Mouse (Mus musculus) kidney, adult 2 months (tissue): ENCODE results near the gene Ccdc84. TPM values are rescaled to one million over a fixed set of nuclear protein-coding genes. Genes with fewer than 3 reads are reported as not detected.
A peak's percentile ranks its signal among the peaks of the same experiment; 100 is the strongest.
"Not testable (repeated sequence)": the region's sequence is repeated elsewhere in the genome, so short reads cannot be mapped to it uniquely, and the experiment has no call there.

Source experiments
- DNase-seq: peaks from one replicate; pipeline ENCODE4 v3.0.0; 2021
- H3K27ac ChIP-seq: fragments of 200-500 bp; 2 replicates; pipeline ENCODE4 v1.5.1; 2012; ENCODE audit warnings: low read depth, low read length, control low read depth, inconsistent platforms; ENCODE audit not compliant: insufficient read depth
- H3K27me3 ChIP-seq: fragments of 200-500 bp; replicated peaks from 2 replicates; pipeline ENCODE4 v1.6.1; 2012; ENCODE audit warnings: mild to moderate bottlenecking, moderate library complexity, low read length, inconsistent platforms; ENCODE audit not compliant: control insufficient read depth, insufficient read depth
- H3K36me3 ChIP-seq: fragments of 200-500 bp; 2 replicates; pipeline ENCODE4 v1.6.1; 2012; ENCODE audit warnings: mild to moderate bottlenecking, moderate library complexity, low read length, inconsistent platforms; ENCODE audit not compliant: control insufficient read depth, insufficient read depth
- H3K4me1 ChIP-seq: fragments of 200-500 bp; 2 replicates; pipeline ENCODE4 v1.6.1; 2011; ENCODE audit warnings: low read length; ENCODE audit not compliant: control insufficient read depth, insufficient read depth
- H3K4me3 ChIP-seq: fragments of 200-500 bp; 2 replicates; pipeline ENCODE4 v1.5.1; 2011; ENCODE audit warnings: mild to moderate bottlenecking, low read depth, low read length, control low read depth; ENCODE audit not compliant: insufficient read depth
- CTCF ChIP-seq: fragments of 200-500 bp; conservative IDR thresholded peaks from 2 replicates; pipeline ENCODE4 v1.5.1; 2011; ENCODE audit warnings: low read depth, mild to moderate bottlenecking, control low read depth, low read length, moderate library complexity, mixed read lengths; ENCODE audit not compliant: insufficient read depth, insufficient read length
- POLR2A ChIP-seq: fragments of 200-500 bp; IDR thresholded peaks from one replicate; pipeline ENCODE4 v1.6.1; 2011; ENCODE audit warnings: low read depth, low read length, control low read depth
- WGBS: fragments of 180-500 bp; shearing (Covaris S2); methylation state at CpG from one replicate; pipeline ENCODE4 v1.1.7; 2018; 5-methylcytosine and 5-hydroxymethylcytosine counted together
- polyA plus RNA-seq: library from polyadenylated mRNA; depleted of rRNA; stranded (reverse); fragments of >200 nt; gene quantifications from 2 replicates; pipeline ENCODE4 v1.2.3, GENCODE M21; 2012; rRNA removed

The Ccdc84 gene
- 22.2 and 26.7 TPM in 2 replicates for polyA plus RNA-seq

DNA sequence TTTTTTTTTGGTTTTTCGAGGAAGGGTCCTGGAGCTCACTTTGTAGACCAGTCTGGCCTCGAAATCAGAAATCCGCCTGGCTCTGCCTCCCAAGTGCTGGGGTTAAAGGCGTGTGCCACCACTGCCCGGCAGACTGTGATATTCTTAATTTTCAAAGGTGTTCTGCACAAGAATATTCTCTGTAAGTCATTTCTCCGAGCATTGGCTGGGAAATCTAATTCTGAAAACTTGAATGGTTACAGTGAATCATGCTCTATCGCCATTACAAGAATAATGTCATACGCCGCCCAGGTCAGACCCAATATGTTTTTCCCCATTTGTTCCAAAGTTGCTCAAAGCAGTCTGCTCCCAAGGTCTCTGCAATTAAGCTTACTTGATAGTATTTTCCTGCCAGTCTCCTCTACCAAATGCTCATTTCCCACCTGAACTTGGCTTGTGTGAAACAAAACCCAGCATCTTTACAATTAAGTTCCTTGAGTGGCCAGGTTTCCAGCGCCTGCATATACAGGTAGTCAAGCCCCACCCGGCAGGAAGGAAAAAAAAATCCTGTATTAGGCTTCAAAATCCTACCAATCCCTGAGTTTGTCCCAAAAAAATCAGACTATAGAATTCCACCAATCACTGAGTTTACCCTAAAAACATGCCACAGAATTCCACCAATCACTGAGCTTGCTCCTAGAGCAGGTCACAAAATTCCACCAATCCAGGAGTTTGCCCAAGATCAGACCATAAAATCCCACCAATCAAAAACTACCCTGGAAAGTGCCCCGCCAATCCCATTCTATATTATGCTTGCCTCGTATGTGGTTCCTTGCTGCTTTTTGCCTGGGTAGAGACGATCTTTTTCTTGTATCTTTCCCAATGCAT, at the start of gene Ccdc84:
Gene Ccdc84 (minus strand): TSS at position 51 of the 867 bp plus-strand sequence.
- Histone ChIP-seq H3K4me1 (peaks cover 4% of the 10 kb centered on the region; the same call in 1 of the 2 replicates), H3K27me3 (no peaks in the 10 kb centered on the region), H3K27ac (peak within 1 kb of the TSS; percentile 43; the same call in 1 of the 2 replicates), H3K36me3 (no peaks in the 10 kb centered on the region), H3K4me3 (peak within 1 kb of the TSS; percentile 71)
- TF ChIP-seq POLR2A (no peak), CTCF (no peak)
- no peak for DNase-seq
- 70% methylated on average over 14 of the region's 14 CpGs for WGBS

- H3K4me1 ChIP-seq, result no peaks in the 10 kb centered on the region
- no peak overlapping the region for H3K4me3 ChIP-seq
- no peak for DNase-seq
- no peaks in the 10 kb centered on the region for H3K36me3 ChIP-seq
- H3K27me3 ChIP-seq, result no peaks in the 10 kb centered on the region
- H3K27ac ChIP-seq, result no peak overlapping the region
- WGBS, result 84% methylated on average over 5 of the region's 5 CpGs
- no peak for TF ChIP-seq POLR2A
- TF ChIP-seq CTCF, result no peak
These were observed 43.6 kb upstream of the Ccdc84 start for GRCm38 (mm10) chr9:44461950-44462349.

- no peaks in the 10 kb centered on the region for H3K36me3 ChIP-seq
- no peak overlapping the region for H3K4me3 ChIP-seq
- TF ChIP-seq POLR2A (no peak), CTCF (no peak)
- 28% methylated on average over 11 of the region's 11 CpGs for WGBS
- no peaks in the 10 kb centered on the region for H3K4me1 ChIP-seq
- no peak for DNase-seq
- no peak overlapping the region for H3K27ac ChIP-seq
- no peaks in the 10 kb centered on the region for H3K27me3 ChIP-seq
These were observed 38.8 kb upstream of the Ccdc84 start for GRCm38 (mm10) chr9:44457035-44457742.

GRCm38 (mm10) chr9:44454891-44455220, 36.5 kb upstream of the Ccdc84 start, which contains the start of gene Upk2:
Upk2 (minus strand) TSS chr9:44454976.
- 48% methylated on average over 4 of the region's 4 CpGs for WGBS
- no peak within 1 kb of the TSS for H3K4me3 ChIP-seq
- H3K4me1 ChIP-seq, result no peaks in the 10 kb centered on the region
- no peak for DNase-seq
- no peaks in the 10 kb centered on the region for H3K36me3 ChIP-seq
- H3K27me3 ChIP-seq, result no peaks in the 10 kb centered on the region
- no peak within 1 kb of the TSS for H3K27ac ChIP-seq
- TF ChIP-seq POLR2A, result no peak
- TF ChIP-seq CTCF, result peak; percentile 42

- TF ChIP-seq POLR2A (no peak), CTCF (peak; percentile 96)
- no peaks in the 10 kb centered on the region for H3K4me1 ChIP-seq
- H3K27me3 ChIP-seq, result no peaks in the 10 kb centered on the region
- no peaks in the 10 kb centered on the region for H3K36me3 ChIP-seq
- H3K27ac ChIP-seq, result no peak overlapping the region
- DNase-seq, result peak; percentile 80
- 11% methylated on average over 14 of the region's 14 CpGs for WGBS
- H3K4me3 ChIP-seq, result no peak overlapping the region
These were observed 35.9 kb upstream of the Ccdc84 start for GRCm38 (mm10) chr9:44454132-44454890.

GRCm38 (mm10) chr9:44450387-44450786, 32.0 kb upstream of the Ccdc84 start:
- H3K27ac ChIP-seq, result no peak overlapping the region
- TF ChIP-seq CTCF, result no peak; the same call in 1 of the 2 replicates
- TF ChIP-seq POLR2A, result no peak
- peak; percentile 35 for DNase-seq
- H3K36me3 ChIP-seq, result no peaks in the 10 kb centered on the region
- no peaks in the 10 kb centered on the region for H3K27me3 ChIP-seq
- no peaks in the 10 kb centered on the region for H3K4me1 ChIP-seq
- no peak overlapping the region for H3K4me3 ChIP-seq

DNA sequence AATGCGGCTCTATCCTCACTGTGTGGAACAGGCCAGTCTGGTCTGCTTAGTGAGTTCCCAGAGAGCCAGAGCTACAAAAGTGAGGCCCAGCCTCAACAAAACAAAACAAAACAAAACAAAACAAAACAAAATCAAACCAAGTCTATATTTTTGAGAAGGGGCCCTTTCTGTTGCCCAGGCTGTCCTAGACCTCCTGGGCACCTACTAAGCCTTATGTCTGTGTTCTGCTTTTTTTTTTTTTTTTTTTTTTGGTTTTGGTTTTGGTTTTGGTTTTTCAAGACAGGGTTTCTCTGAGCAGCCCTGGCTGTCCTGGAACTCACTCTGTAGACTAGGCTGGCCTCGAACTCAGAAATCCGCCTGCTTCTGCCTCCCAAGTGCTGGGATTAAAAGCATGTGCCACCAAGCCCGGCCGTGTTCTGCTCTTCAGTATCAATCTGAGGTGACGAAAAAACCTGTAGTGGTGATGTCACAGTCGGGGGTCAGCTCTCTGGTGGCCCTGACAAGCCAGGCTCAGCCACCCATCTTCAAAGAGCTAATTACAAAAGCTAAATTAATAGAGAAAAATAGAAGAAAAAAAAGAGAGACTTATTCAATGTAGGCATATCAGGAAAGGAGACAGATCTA, 26.1 kb upstream of the Ccdc84 start:
- H3K4me3 ChIP-seq, H3K4me1 ChIP-seq, H3K27ac ChIP-seq, H3K36me3 ChIP-seq, H3K27me3 ChIP-seq, DNase-seq: not testable (repeated sequence)
- WGBS, result 87% methylated on average over 7 of the region's 7 CpGs
